Mouse (Mus musculus): ENCODE data around the gene Arhgap42. TPM values are rescaled to one million over a fixed set of nuclear protein-coding genes. Genes with fewer than 3 reads are reported as not detected.

Gene Arhgap42
- polyA plus RNA-seq, 1 experiment from 2014 or later = 37.9 TPM

DNA sequence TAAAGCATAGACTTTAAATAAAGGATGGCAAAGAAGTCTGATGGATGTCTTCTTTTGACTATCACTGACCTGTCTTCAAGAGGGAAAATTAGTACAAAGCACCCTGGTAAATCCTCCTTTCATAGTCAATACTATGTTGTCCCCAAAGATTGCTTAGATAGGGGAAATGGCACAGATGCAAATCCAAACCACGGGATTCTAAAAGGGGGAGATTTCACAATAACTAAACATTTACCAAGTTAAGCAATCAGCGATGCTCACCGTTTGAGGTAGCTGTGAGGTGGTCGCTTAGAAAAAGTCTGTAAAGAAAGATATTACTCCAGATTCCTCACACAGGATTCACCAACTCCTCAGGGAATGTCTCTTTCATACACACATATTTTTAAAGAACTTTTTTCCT lies 141.1 kb downstream of the Arhgap42 start:
- no peak for ATAC-seq
- no peak for TF ChIP-seq EP300 (IDR thresholded peaks at IDR 0.05)
- TF ChIP-seq CTCF (IDR thresholded peaks at IDR 0.05) = no peak
- Histone ChIP-seq H3K27me3 (replicated peaks; ENCODE audit: insufficient read depth, low read length) (no peaks in the 10 kb centered on the region), H3K36me3 (ENCODE audit: insufficient read depth, low read length) (no peaks in the 10 kb centered on the region), H3K9me3 (ENCODE audit: low read length) (no peaks in the 10 kb centered on the region), H3K9ac (replicated peaks; ENCODE audit: low read depth) (no peak overlapping the region), H3K4me1 (ENCODE audit: insufficient read depth, low read depth, low read length) (no peaks in the 10 kb centered on the region), H3K4me2 (replicated peaks; ENCODE audit: low read depth, low read length) (no peak overlapping the region), H3K27ac (ENCODE audit: low read length) (no peak overlapping the region), H3K4me3 (ENCODE audit: low read depth, low read length) (no peak overlapping the region)
- WGBS = 66% methylated on average over 4 of the region's 4 CpGs
- DNase-seq (ENCODE audit: low spot score) = no peak

DNA sequence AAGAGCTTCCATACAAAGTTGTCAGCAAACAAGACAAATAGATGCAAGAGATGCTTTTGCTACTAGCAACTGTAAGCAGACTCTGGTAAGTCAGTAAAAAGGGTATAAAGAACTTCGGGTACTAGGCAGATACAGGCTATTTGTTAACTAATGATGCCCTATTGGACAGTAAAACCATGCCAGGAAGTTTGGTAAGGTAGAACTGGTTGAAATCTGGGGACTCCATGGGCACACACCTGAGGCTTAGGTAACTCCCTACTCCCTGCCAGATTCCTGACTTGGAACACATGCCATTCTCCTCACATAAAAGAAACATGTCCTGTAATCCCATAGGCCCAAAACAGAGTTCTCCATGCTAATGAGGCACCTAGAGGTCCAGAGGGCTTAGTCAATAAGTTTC lies 142.1 kb downstream of the Arhgap42 start:
- ATAC-seq = no peak
- 79% methylated on average over 1 of the region's 1 CpGs for WGBS

DNA sequence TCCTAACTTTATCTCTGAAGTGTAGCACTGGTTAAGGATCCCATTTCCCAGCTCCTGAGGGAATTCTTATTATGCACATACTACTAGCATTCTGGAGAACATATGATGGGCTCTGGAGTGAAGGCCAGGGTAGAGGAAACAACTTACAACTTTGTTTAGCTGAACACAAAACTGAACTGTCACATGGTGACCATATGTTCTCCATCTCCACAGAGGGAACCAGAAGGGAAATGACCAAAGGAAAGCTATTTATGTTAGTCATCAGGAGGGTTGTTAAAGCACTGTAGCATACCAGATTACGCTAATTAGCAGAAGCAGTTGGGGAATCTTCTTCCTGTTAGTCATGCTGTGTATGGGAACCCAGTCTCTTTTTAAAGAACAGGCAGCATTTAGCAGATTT lies 145.8 kb downstream of the Arhgap42 start:
- WGBS = 53% methylated on average over 1 of the region's 1 CpGs
- no peaks in the 10 kb centered on the region for H3K9me3 ChIP-seq (ENCODE audit: low read length)
- no peak overlapping the region for H3K4me2 ChIP-seq (replicated peaks; ENCODE audit: low read depth, low read length)
- no peaks in the 10 kb centered on the region for H3K36me3 ChIP-seq (ENCODE audit: insufficient read depth, low read length)
- H3K27ac ChIP-seq (ENCODE audit: low read length) = no peak overlapping the region
- 0 out of 2 replicates have a peak, but pooled peaks have one; percentile 19 for ATAC-seq
- H3K4me1 ChIP-seq (ENCODE audit: insufficient read depth, low read depth, low read length) = no peaks in the 10 kb centered on the region
- H3K9ac ChIP-seq (replicated peaks; ENCODE audit: low read depth) = no peak overlapping the region
- peak; percentile 11 for DNase-seq (ENCODE audit: low spot score)
- no peaks in the 10 kb centered on the region for H3K27me3 ChIP-seq (replicated peaks; ENCODE audit: insufficient read depth, low read length)
- TF ChIP-seq CTCF (IDR thresholded peaks at IDR 0.05) (no peak), EP300 (IDR thresholded peaks at IDR 0.05) (no peak)
- H3K4me3 ChIP-seq (ENCODE audit: low read depth, low read length) = no peak overlapping the region

More for the DNA sequence above, 142.1 kb downstream of the Arhgap42 start:
- Histone ChIP-seq H3K36me3 (ENCODE audit: insufficient read depth, low read length) (no peaks in the 10 kb centered on the region), H3K27ac (ENCODE audit: low read length) (no peak overlapping the region), H3K4me2 (replicated peaks; ENCODE audit: low read depth, low read length) (no peak overlapping the region), H3K9ac (replicated peaks; ENCODE audit: low read depth) (no peak overlapping the region), H3K9me3 (ENCODE audit: low read length) (no peaks in the 10 kb centered on the region), H3K4me3 (ENCODE audit: low read depth, low read length) (no peak overlapping the region), H3K4me1 (ENCODE audit: insufficient read depth, low read depth, low read length) (no peaks in the 10 kb centered on the region), H3K27me3 (replicated peaks; ENCODE audit: insufficient read depth, low read length) (no peaks in the 10 kb centered on the region)
- no peak for TF ChIP-seq EP300 (IDR thresholded peaks at IDR 0.05)
- no peak for TF ChIP-seq CTCF (IDR thresholded peaks at IDR 0.05)
- DNase-seq (ENCODE audit: low spot score) = no peak

DNA sequence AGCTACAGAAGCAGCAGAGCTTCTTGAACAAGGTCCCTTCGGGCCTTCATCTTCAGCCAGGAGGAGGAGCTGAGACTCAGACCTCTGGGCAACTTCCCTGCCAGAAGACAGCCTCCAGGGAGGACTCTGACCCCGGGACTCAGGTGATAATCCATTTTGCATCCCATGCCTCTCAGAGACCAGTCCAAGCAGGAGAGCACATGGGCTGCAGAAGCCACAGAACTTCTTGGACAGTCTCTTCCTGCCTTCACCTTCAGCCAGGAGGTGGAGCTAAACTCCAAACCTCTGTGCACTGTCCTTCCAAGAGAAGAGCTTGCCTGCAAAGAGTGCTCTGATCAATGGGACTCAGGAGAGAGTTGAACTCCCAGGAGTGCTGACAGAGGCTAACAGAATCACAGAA lies 155.5 kb downstream of the Arhgap42 start:
- Histone ChIP-seq H3K4me3 (ENCODE audit: low read depth, low read length) (no peak overlapping the region), H3K9ac (replicated peaks; ENCODE audit: low read depth) (no peak overlapping the region), H3K36me3 (ENCODE audit: insufficient read depth, low read length) (no peaks in the 10 kb centered on the region), H3K4me2 (replicated peaks; ENCODE audit: low read depth, low read length) (no peak overlapping the region), H3K9me3 (ENCODE audit: low read length) (no peaks in the 10 kb centered on the region), H3K27ac (ENCODE audit: low read length) (no peak overlapping the region), H3K4me1 (ENCODE audit: insufficient read depth, low read depth, low read length) (no peaks in the 10 kb centered on the region), H3K27me3 (replicated peaks; ENCODE audit: insufficient read depth, low read length) (no peaks in the 10 kb centered on the region)
- DNase-seq (ENCODE audit: low spot score) (no peak), ATAC-seq (no peak)
- peak; percentile 63 for TF ChIP-seq CTCF (IDR thresholded peaks at IDR 0.05)
- TF ChIP-seq EP300 (IDR thresholded peaks at IDR 0.05) = no peak
- 71% methylated on average over 2 of the region's 2 CpGs for WGBS

DNA sequence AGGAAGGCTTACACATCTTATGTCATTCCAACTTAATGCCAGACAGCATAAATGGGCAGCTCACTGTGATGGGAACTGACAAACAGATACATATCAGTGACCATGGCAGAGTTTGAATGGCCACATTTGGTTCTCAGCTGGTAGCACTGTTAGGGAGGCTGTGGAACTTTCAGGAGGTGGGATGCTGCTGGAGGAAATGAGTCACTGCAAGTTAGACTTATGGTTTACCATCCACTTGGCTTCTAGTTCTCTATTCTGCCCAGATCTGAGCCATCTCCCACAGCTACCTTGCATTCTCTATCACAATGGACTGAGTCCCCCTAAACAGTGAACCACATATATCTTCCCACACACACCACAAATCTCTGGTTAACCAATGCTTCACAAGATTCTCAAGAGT lies 186.0 kb downstream of the Arhgap42 start:
- H3K36me3 ChIP-seq (ENCODE audit: insufficient read depth, low read length) = no peaks in the 10 kb centered on the region
- H3K9ac ChIP-seq (replicated peaks; ENCODE audit: low read depth) = no peak overlapping the region
- no peaks in the 10 kb centered on the region for H3K9me3 ChIP-seq (ENCODE audit: low read length)
- TF ChIP-seq CTCF (IDR thresholded peaks at IDR 0.05) (no peak), EP300 (IDR thresholded peaks at IDR 0.05) (no peak)
- ATAC-seq (no peak), DNase-seq (ENCODE audit: low spot score) (no peak)
- H3K4me2 ChIP-seq (replicated peaks; ENCODE audit: low read depth, low read length) = no peak overlapping the region
- H3K4me3 ChIP-seq (ENCODE audit: low read depth, low read length) = no peak overlapping the region
- no peaks in the 10 kb centered on the region for H3K4me1 ChIP-seq (ENCODE audit: insufficient read depth, low read depth, low read length)
- no peak overlapping the region for H3K27ac ChIP-seq (ENCODE audit: low read length)
- no peaks in the 10 kb centered on the region for H3K27me3 ChIP-seq (replicated peaks; ENCODE audit: insufficient read depth, low read length)

DNA sequence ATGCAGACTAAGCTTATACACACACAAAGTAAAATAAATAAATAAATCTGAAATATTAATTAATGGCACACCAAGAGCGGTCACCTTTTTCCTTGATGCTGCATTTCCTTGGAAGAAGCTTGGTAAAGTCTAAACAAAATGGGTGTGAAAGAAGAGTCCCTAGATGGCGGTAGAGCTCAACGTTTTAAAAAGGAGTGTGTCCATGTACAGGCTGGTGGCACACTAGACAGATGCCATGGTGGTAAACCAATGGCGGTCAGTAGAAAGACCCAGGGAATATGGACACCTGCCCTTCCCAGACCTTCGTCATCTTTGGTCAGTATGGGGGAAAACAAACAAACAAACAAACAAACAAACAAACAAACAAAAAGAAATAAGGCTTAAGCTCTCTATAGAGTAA lies 187.7 kb downstream of the Arhgap42 start:
- Histone ChIP-seq H3K4me2 (replicated peaks; ENCODE audit: low read depth, low read length) (no peak overlapping the region), H3K9ac (replicated peaks; ENCODE audit: low read depth) (no peak overlapping the region), H3K27me3 (replicated peaks; ENCODE audit: insufficient read depth, low read length) (no peaks in the 10 kb centered on the region), H3K4me3 (ENCODE audit: low read depth, low read length) (no peak overlapping the region), H3K4me1 (ENCODE audit: insufficient read depth, low read depth, low read length) (no peaks in the 10 kb centered on the region), H3K36me3 (ENCODE audit: insufficient read depth, low read length) (no peaks in the 10 kb centered on the region), H3K9me3 (ENCODE audit: low read length) (no peaks in the 10 kb centered on the region), H3K27ac (ENCODE audit: low read length) (no peak overlapping the region)
- ATAC-seq (peak; percentile 54), DNase-seq (ENCODE audit: low spot score) (peak; percentile 67)
- 44% methylated on average over 5 of the region's 5 CpGs for WGBS
- peak; percentile 74 for TF ChIP-seq CTCF (IDR thresholded peaks at IDR 0.05)
- no peak for TF ChIP-seq EP300 (IDR thresholded peaks at IDR 0.05)

DNA sequence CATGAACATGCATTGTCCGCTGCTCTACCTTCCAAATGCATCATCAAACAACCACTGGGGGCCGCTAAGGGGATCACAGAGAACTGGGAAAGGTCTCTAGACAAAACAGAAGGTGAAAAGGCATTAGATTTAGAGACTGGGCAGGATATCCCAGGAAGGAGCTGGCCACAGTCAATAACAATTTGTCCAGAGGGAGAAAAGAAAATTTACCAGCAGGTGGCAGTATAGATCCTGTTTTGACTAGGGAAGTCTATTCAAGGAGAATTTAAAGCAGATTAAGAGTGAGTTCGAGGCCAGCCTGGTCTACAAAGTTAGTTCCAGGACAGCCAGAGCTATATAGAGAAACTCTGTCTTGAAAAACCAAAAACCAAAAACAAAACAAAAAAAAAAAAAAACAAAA lies 189.7 kb downstream of the Arhgap42 start:
- DNase-seq (ENCODE audit: low spot score) (peak; percentile 63), ATAC-seq (no peak)
- WGBS = 50% methylated on average over 3 of the region's 3 CpGs
- H3K27me3 ChIP-seq (replicated peaks; ENCODE audit: insufficient read depth, low read length) = no peaks in the 10 kb centered on the region
- H3K4me3 ChIP-seq (ENCODE audit: low read depth, low read length) = no peak overlapping the region
- TF ChIP-seq EP300 (IDR thresholded peaks at IDR 0.05) (no peak), CTCF (IDR thresholded peaks at IDR 0.05) (peak; percentile 62)
- H3K4me1 ChIP-seq (ENCODE audit: insufficient read depth, low read depth, low read length) = no peaks in the 10 kb centered on the region
- H3K27ac ChIP-seq (ENCODE audit: low read length) = no peak overlapping the region
- no peaks in the 10 kb centered on the region for H3K9me3 ChIP-seq (ENCODE audit: low read length)
- no peaks in the 10 kb centered on the region for H3K36me3 ChIP-seq (ENCODE audit: insufficient read depth, low read length)
- H3K4me2 ChIP-seq (replicated peaks; ENCODE audit: low read depth, low read length) = no peak overlapping the region
- H3K9ac ChIP-seq (replicated peaks; ENCODE audit: low read depth) = no peak overlapping the region

All from lung, postnatal 0 days (tissue).